Comparison of ENCODE assay signal across 11 mouse cellular contexts in the genomic region with DNA sequence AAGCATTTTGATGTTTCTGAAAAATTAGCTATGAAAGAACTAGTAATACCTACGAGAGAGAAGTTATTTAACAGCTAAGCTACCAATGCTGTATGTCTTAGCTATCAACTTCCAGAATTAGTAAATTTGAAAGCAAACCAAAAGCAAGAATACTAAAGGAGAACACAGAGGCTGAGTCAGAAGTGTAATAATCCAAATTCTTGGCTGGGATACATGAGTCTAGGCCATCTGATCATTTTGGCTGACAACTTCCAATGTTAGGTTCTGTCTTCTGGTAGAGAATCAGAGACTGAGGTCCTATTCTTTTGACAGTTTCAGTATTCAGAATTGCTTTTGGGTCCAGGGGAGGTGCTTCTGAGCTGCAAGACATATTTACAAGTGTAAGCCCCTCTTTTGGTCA.
"Had no signal": no experiment of that assay in that cellular context is flagged by ENCODE, and none has a peak within 500 bp of the region (broad histone marks: within the 10 kb centered on the region; RNA-seq: fewer than 3 reads in every experiment).

No protein-coding gene starts in this region.

- H3K27ac ChIP-seq: kidney, embryonic 15.5 days; limb, embryonic 15.5 days; liver, embryonic 13.5 days; midbrain, embryonic 13.5 days had no signal

- H3K9me3 ChIP-seq: kidney, embryonic 15.5 days; limb, embryonic 15.5 days; liver, embryonic 13.5 days; midbrain, embryonic 13.5 days had no signal

- H3K4me3 ChIP-seq: kidney, embryonic 15.5 days; limb, embryonic 15.5 days; liver, embryonic 13.5 days; midbrain, embryonic 13.5 days had no signal

- H3K4me2 ChIP-seq: kidney, embryonic 15.5 days; limb, embryonic 15.5 days; liver, embryonic 13.5 days; midbrain, embryonic 13.5 days had no signal

- H3K9ac ChIP-seq: kidney, embryonic 15.5 days; limb, embryonic 15.5 days; liver, embryonic 13.5 days; liver, postnatal 0 days; midbrain, embryonic 13.5 days had no signal

- H3K4me1 ChIP-seq: liver, embryonic 13.5 days; midbrain, embryonic 13.5 days had no signal

- DNase-seq: kidney, adult 2 months; kidney, postnatal 14 days; liver, embryonic 13.5 days; liver, postnatal 0 days; lung, postnatal 36 days; spleen, adult 18-20 months; thymus, postnatal 4 days had no signal

- H3K36me3 ChIP-seq: kidney, embryonic 15.5 days; limb, embryonic 15.5 days; liver, embryonic 13.5 days; midbrain, embryonic 13.5 days had no signal

- ATAC-seq: intestine, embryonic 16.5 days; liver, postnatal 0 days; midbrain, embryonic 13.5 days had no signal

- H3K27me3 ChIP-seq: kidney, embryonic 15.5 days; limb, embryonic 15.5 days; liver, embryonic 13.5 days; midbrain, embryonic 13.5 days had no signal
